Mouse (Mus musculus): Measurements from ENCODE around the gene Umad1.
A peak's percentile ranks its signal among the peaks of the same experiment; 100 is the strongest.

Umad1 gene

GRCm38 (mm10) chr6:8368198-8368864 lies 109.2 kb downstream of the Umad1 start:
- DNase-seq (ENCODE audit: low spot score in 2 of 2) = no peak

DNA sequence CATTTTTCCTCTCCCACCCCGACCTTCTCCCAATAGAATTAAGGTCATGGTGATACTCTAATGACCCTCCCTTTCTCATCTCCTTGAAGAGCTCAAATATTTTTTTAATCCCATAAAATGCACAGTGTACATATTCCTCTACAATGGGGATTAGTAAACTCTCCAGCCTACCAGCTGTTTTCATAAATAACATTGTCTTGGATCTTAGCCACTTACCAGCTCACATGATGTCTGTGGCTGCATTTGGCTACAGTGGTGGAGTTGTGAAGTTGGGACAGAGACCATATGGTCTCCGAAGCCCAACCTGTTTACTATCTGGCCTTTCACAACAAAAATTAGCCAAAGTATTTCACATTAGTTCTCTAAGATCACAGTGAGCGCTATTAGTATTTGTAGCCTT lies 111.5 kb downstream of the Umad1 start:
- no peak for DNase-seq (ENCODE audit: low spot score in 2 of 2)

DNA sequence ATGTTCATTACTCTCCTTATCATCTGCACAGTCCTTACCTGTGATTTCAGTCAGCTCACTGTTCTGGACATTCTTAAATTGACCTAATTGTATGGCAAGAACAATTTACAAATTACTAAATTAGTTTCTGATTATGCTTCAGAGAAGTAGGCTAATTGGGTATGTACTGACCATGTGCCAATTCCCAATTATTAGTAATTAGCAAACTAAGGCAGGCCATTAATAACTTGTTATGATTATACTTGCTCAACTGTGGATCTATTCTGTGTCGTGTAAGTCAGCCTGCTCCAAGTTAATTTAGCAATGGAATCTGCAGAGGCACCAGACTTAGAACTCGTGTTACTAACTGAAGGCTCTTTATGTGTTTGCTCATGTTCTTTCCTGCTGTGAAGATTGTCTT lies 114.0 kb downstream of the Umad1 start:
- DNase-seq (ENCODE audit: low spot score in 2 of 2) = no peak

DNA sequence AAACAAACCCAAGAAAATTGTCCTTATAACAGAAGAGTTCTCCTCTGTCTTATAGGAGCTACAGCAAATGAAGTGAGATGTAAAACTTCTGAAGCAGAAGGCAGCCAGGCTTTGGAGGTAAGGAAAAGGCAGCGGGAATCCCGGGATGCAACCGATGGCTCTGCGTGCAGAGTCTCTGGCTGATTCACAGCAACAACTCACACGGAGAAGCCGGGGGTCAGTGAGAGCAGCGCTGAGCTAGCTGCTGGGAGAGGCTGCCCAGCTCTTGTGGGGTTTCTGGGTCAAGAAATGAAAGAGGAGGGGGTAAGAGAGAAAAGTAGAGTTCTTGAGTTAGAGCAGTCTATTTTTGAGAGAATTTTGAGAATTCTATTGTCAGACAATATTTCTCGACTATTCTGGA lies 114.8 kb downstream of the Umad1 start:
- DNase-seq (ENCODE audit: low spot score in 2 of 2) = no peak

GRCm38 (mm10) chr6:8374290-8374689 lies 115.2 kb downstream of the Umad1 start:
- DNase-seq (ENCODE audit: low spot score in 2 of 2) = no peak

- no peak for DNase-seq (ENCODE audit: low spot score in 2 of 2)
Observed at GRCm38 (mm10) chr6:8374712-8375111, 115.6 kb downstream of the Umad1 start.

GRCm38 (mm10) chr6:8376351-8376750 lies 117.3 kb downstream of the Umad1 start:
- no peak for DNase-seq (ENCODE audit: low spot score in 2 of 2)

- no peak for DNase-seq (ENCODE audit: low spot score in 2 of 2)
Observed at GRCm38 (mm10) chr6:8377667-8378066, 118.6 kb downstream of the Umad1 start.

- DNase-seq (ENCODE audit: low spot score in 2 of 2) = no peak
Observed at GRCm38 (mm10) chr6:8389307-8389706, 130.2 kb downstream of the Umad1 start.

- DNase-seq (ENCODE audit: low spot score in 2 of 2) = no peak
Observed at GRCm38 (mm10) chr6:8390296-8390695, 131.2 kb downstream of the Umad1 start.

DNA sequence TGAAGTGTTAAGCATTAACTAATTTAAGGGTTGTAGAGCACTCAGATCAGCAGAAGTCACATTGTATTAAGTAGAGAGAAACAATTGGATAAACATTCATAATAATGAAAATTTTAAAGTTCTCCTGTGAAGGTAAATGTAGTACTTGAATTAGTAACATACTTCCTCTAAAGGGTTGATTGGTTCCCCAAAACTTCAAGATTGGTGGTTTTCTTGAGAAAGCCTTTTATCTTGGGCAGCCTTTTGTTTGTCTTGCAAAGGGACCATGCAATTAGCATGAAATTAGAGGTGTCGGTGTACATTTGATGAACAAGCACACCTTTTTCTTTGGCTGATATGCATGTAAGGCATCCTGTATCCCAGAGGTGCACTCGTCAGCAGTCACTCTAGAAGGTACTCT lies 131.8 kb downstream of the Umad1 start:
- no peak for DNase-seq (ENCODE audit: low spot score in 2 of 2)

- DNase-seq (ENCODE audit: low spot score in 2 of 2) = no peak
Observed at GRCm38 (mm10) chr6:8393029-8393428, 133.9 kb downstream of the Umad1 start.

DNA sequence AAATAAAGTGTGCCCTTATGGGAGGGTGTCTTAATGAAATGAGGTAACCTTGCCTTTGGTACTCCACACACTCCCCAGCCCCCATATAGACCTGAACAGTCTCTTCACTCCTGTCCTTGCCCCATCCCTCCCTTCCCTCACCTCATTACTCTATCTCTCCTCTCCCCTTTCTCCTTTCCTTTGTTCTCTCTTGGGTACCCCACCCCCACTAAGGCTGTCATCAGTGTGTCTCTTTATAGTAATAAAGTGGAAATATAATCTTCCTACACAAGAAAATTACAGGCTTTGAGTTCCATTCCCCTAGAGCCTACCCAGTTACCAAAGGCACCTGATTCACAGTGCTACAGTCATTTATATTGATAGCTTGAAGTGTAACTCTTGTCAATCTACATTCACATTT lies 135.0 kb downstream of the Umad1 start:
- DNase-seq (ENCODE audit: low spot score in 2 of 2) = no peak

DNA sequence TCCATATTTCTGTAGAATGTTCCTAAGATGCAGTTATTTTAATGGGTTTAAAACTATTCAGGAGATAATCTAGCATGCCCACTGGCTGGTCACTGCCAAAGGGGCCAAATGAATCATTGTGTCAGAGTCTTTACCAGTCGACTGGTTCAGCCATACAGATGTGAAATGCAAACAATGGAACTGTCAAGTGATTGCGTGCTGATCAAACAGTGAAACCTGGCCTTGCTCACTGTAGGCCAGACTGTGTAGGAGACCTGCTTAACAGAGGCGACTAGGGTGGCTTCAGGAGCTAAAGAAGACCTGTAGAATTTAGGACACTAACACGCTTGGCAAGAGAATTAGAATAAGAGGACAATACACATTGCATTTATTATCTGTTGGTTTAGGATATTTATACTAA lies 136.0 kb downstream of the Umad1 start:
- DNase-seq (ENCODE audit: low spot score in 2 of 2) = no peak

DNA sequence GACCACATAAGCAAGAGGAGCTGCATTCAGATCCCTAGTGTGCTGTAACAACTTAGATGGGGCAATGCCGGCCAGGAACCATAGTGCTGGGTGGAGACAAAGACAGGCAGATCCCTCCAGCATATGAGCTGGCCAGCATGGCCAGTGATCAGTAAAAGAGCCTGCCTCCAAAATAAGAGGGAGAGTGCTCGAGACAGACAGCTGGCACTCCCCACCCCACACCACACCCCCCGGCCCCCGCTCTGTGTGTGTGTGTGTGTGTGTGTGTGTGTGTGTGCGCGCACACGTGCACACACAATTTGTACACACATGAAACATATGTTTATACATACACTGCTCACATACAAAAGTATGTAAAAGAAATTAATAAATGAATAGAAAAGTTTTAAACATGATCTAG lies 138.2 kb downstream of the Umad1 start:
- DNase-seq (ENCODE audit: low spot score in 2 of 2) = no peak

GRCm38 (mm10) chr6:8399710-8400109 lies 140.6 kb downstream of the Umad1 start:
- no peak for DNase-seq (ENCODE audit: low spot score in 2 of 2)

DNA sequence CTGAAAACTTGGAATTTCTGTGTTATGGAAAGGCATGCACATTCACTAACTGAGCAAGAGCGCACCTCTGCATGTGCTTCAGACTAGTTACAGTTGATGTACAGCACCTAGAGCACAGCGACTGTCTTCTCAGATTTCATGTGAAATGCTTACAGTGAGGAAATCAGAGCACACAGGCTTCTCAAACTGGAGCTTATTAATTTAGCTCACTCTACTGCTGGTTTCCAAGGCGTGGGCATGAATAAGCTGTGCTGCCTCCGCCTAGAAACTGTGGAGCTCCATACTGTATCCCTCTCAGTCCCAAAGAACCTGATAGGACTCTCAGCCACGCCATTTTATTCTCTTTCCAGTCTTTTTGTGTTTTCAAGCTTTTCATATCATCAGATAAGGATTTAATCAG lies 144.0 kb downstream of the Umad1 start:
- no peak for DNase-seq (ENCODE audit: low spot score in 2 of 2)

DNA sequence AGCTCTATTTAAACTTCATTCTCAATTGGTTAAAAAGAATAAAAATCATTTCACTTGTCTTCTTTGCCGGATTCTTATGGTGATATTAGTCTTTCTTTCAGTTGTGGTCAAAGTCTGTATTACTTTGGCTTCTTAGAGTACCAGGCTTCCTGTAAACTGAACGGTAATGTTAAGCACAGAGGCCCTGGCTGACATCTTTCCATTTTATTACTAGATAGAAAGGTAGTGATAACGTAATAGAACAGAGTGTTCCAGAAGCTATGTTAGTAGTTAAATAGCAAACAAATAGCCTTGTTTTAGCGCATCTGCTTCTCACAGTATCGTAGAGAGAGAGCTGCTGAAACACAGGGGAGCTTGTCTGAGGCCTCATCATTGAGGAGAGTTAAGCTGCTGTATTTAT lies 146.8 kb downstream of the Umad1 start:
- DNase-seq (ENCODE audit: low spot score in 2 of 2) = no peak

DNA sequence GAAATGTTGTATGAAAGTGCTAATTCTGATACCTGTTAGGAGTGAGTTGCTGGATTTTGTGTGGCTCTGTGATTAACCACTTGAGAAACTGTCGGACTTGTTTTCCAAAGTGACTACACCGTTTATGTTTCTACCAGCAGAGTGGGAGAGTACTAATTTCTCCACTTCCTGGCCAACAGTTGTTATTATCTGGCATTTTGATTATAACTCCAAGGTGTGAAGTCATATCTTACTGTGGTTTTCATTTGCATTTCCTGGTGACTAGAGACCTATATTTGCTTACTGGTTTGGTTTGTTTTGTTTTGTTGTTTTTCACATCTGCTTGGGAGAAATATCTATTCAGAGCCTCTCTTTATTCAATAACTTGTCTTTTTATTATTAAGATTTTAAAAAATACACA lies 149.2 kb downstream of the Umad1 start:
- DNase-seq (ENCODE audit: low spot score in 2 of 2) = no peak

- no peak for DNase-seq (ENCODE audit: low spot score in 2 of 2)
Observed at GRCm38 (mm10) chr6:8409865-8410264, 150.8 kb downstream of the Umad1 start.

- peak; percentile 39 to 45 for DNase-seq (ENCODE audit: low spot score in 2 of 2)
Observed at GRCm38 (mm10) chr6:8412845-8413598, 153.9 kb downstream of the Umad1 start.

GRCm38 (mm10) chr6:8414020-8414419 lies 154.9 kb downstream of the Umad1 start:
- peak; percentile 42 to 51 for DNase-seq (ENCODE audit: low spot score in 2 of 2)

GRCm38 (mm10) chr6:8415823-8416222 lies 156.7 kb downstream of the Umad1 start:
- DNase-seq (ENCODE audit: low spot score in 2 of 2) = no peak

Data from right cerebral cortex, adult 2 months (tissue).